ENCODE assay signal across 12 mouse cellular contexts in the genomic region with DNA sequence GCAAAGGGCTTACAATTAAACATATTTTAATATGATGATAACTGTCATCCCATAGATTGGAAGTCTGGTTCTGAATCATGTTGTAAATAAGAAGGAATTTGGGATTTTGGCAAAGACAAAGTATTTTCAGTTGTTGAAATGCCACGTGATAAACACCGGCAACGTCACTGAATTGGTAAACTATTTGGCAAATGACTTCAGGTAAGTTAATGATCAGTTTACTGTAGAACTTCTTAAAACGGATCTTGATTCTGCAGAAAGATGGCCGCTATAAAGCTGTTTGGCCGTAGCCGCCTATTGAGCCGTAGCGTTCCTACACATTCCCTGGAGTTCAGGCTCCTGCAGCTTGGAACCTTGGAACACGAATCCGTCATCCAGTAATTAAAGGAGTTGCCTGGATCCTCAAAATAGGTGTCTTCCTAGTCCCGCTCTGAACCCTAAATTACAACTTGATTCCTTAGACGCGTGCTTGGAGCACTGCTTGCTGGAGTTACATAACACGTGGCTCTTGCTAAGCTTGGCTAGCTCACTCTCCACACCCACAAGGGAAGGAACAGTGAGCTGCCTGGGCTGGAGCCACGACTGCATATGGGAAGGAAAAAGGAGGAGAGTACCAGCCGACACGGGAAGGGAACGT. TPM values are rescaled to one million over a fixed set of nuclear protein-coding genes. Genes with fewer than 3 reads are reported as not detected.
DNase-seq lines count a peak whose midpoint lies in the region.
"Had no signal": no experiment of that assay in that cellular context is flagged by ENCODE, and none has a peak within 500 bp of the region (broad histone marks: within the 10 kb centered on the region; RNA-seq: fewer than 3 reads in every experiment).

No protein-coding gene starts in this region.

- WGBS in heart, embryonic 10.5 days = 94% methylated on average over 19 of the region's 19 CpGs

- no peak overlapping the region for H3K4me3 ChIP-seq in heart, embryonic 10.5 days

- H3K27me3 ChIP-seq in heart, embryonic 10.5 days (ENCODE audit: insufficient read depth, poor library complexity, severe bottlenecking) = no peaks in the 10 kb centered on the region

- no peaks in the 10 kb centered on the region for H3K4me1 ChIP-seq in heart, embryonic 10.5 days

- peak; percentile 60 for DNase-seq in layer of hippocampus, adult 11-12 months (ENCODE audit: low spot score)
- no peak for DNase-seq in layer of hippocampus, postnatal 10 days (ENCODE audit: low spot score in 2 of 2)
- DNase-seq in kidney, adult 18-20 months = peak; percentile 74
- DNase-seq in layer of hippocampus, adult 9-11 months = peak; percentile 70
- DNase-seq in right cerebral cortex, postnatal 36 days (ENCODE audit: low spot score in 2 of 2) = peak; percentile 68 to 77
- no peak for DNase-seq in heart, embryonic 10.5 days (ENCODE audit: low spot score)
- DNase-seq in retina, postnatal 1 day = no peak
- no peak for DNase-seq in cerebellum, adult 11-12 months
- DNase-seq: heart, adult 18-20 months; liver, postnatal 0 days had no signal

- peaks cover 80% of the 10 kb centered on the region for H3K36me3 ChIP-seq in heart, embryonic 10.5 days

- H3K27ac ChIP-seq in heart, embryonic 10.5 days = no peak overlapping the region
- H3K27ac ChIP-seq: stomach, postnatal 0 days had no signal

- H3K9me3 ChIP-seq in heart, embryonic 10.5 days = no peaks in the 10 kb centered on the region

RNA-seq across cellular contexts. Expression of gene Hcar2, which starts 46.2 kb away (rescaled TPM):
- not detected for total RNA-seq in layer of hippocampus, postnatal 10 days (2021)
- not detected in 2 replicates for polyA plus RNA-seq in heart, embryonic 10.5 days (2016; fragmentation: Nextera tagmentation; extraction: Ambion mirVana)
- polyA plus RNA-seq: limb, embryonic 11.5 days had no signal

Comparison
In these comparisons a context has a peak if more than half of its experiments do, and no peak if none do; other contexts are left out.
1. DNase-seq: peak in layer of hippocampus, adult 11-12 months (single experiment), kidney, adult 18-20 months (single experiment), layer of hippocampus, adult 9-11 months (single experiment) and right cerebral cortex, postnatal 36 days (2 of 2); none in layer of hippocampus, postnatal 10 days (0 of 2), heart, embryonic 10.5 days (single experiment), retina, postnatal 1 day (single experiment) and cerebellum, adult 11-12 months (single experiment).